Mouse (Mus musculus) layer of hippocampus, adult 2 months (tissue): ENCODE measurements at regions not wholly inside any gene's neighbourhood (a gene's known extent, or its start where the extent isn't known, plus 50 kb on each side); places are given as distances from the start of the nearest gene placed in this dataset.
A peak's percentile ranks its signal among the peaks of the same experiment; 100 is the strongest.

Source experiments
- DNase-seq, 2 experiments: peaks; one replicate each; pipeline ENCODE4 v3.0.0; 2022; ENCODE audit warnings: low spot score in 2 of 2
- H3K27ac ChIP-seq: fragments of 200-600 bp; 2 replicates; pipeline ENCODE4 v1.8.1; 2022
- H3K4me3 ChIP-seq: fragments of 200-600 bp; 2 replicates; pipeline ENCODE4 v1.8.1; 2022; ENCODE audit warnings: mild to moderate bottlenecking
- CTCF ChIP-seq: fragments of 200-600 bp; conservative IDR thresholded peaks from 2 replicates; pipeline ENCODE4 v1.8.1; 2022; ENCODE audit warnings: antibody characterized with exemption, mild to moderate bottlenecking, moderate library complexity

GRCm38 (mm10) chr9:46636261-46637010, 316.6 kb upstream of the 4931429L15Rik start:
- Histone ChIP-seq H3K4me3 (no peak overlapping the region), H3K27ac (no peak overlapping the region)
- TF ChIP-seq CTCF, result no peak
- DNase-seq, result no peak

- TF ChIP-seq CTCF, result peak; percentile 67
- H3K4me3 ChIP-seq, result no peak overlapping the region
- no peak for DNase-seq
- H3K27ac ChIP-seq, result no peak overlapping the region
These were observed 314.2 kb upstream of the 4931429L15Rik start for GRCm38 (mm10) chr9:46633952-46634351.

- no peak for TF ChIP-seq CTCF
- DNase-seq, result peak; percentile 74 to 86
- Histone ChIP-seq H3K4me3 (no peak overlapping the region), H3K27ac (peak overlapping the region; percentile 51)
These were observed 312.8 kb upstream of the 4931429L15Rik start for GRCm38 (mm10) chr9:46632576-46632975.

GRCm38 (mm10) chr9:46622255-46622654, 302.5 kb upstream of the 4931429L15Rik start:
- Histone ChIP-seq H3K4me3 (no peak overlapping the region), H3K27ac (no peak overlapping the region)
- no peak for DNase-seq
- no peak for TF ChIP-seq CTCF

GRCm38 (mm10) chr9:46621851-46622250, 302.1 kb upstream of the 4931429L15Rik start:
- DNase-seq, result no peak
- H3K4me3 ChIP-seq, result no peak overlapping the region
- no peak overlapping the region for H3K27ac ChIP-seq
- no peak for TF ChIP-seq CTCF

GRCm38 (mm10) chr9:46610101-46611005, 290.6 kb upstream of the 4931429L15Rik start:
- no peak for DNase-seq
- no peak overlapping the region for H3K27ac ChIP-seq
- H3K4me3 ChIP-seq, result no peak overlapping the region
- no peak for TF ChIP-seq CTCF

- no peak for TF ChIP-seq CTCF
- no peak overlapping the region for H3K27ac ChIP-seq
- DNase-seq, result no peak
These were observed 288.9 kb upstream of the 4931429L15Rik start for GRCm38 (mm10) chr9:46608695-46609094.

GRCm38 (mm10) chr9:46600803-46601202, 281.0 kb upstream of the 4931429L15Rik start:
- peak overlapping the region; percentile 37; the same call in 1 of the 2 replicates for H3K27ac ChIP-seq
- no peak for DNase-seq
- no peak for TF ChIP-seq CTCF
- no peak overlapping the region for H3K4me3 ChIP-seq

More at GRCm38 (mm10) chr9:46608695-46609094, 288.9 kb upstream of the 4931429L15Rik start:
- no peak overlapping the region for H3K4me3 ChIP-seq

GRCm38 (mm10) chr9:46599931-46600708, 280.3 kb upstream of the 4931429L15Rik start:
- DNase-seq, result peak; percentile 52 to 84
- H3K4me3 ChIP-seq, result no peak overlapping the region
- TF ChIP-seq CTCF, result no peak
- H3K27ac ChIP-seq, result peak overlapping the region; percentile 37; the same call in 1 of the 2 replicates

GRCm38 (mm10) chr9:46598518-46598917, 278.7 kb upstream of the 4931429L15Rik start:
- DNase-seq, result no peak
- Histone ChIP-seq H3K4me3 (no peak overlapping the region), H3K27ac (no peak overlapping the region)
- no peak for TF ChIP-seq CTCF

GRCm38 (mm10) chr9:46593444-46593843, 273.7 kb upstream of the 4931429L15Rik start:
- H3K27ac ChIP-seq, result no peak overlapping the region
- no peak for TF ChIP-seq CTCF
- H3K4me3 ChIP-seq, result no peak overlapping the region
- DNase-seq, result no peak

GRCm38 (mm10) chr9:46592908-46593307, 273.1 kb upstream of the 4931429L15Rik start:
- Histone ChIP-seq H3K27ac (no peak overlapping the region), H3K4me3 (no peak overlapping the region)
- TF ChIP-seq CTCF, result no peak
- no peak for DNase-seq

GRCm38 (mm10) chr9:46586818-46587217, 267.0 kb upstream of the 4931429L15Rik start:
- Histone ChIP-seq H3K4me3 (no peak overlapping the region), H3K27ac (no peak overlapping the region)
- no peak for TF ChIP-seq CTCF
- no peak for DNase-seq
